Mouse (Mus musculus): ENCODE results near the gene Mtm1.
"Not testable (repeated sequence)": the region's sequence is repeated elsewhere in the genome, so short reads cannot be mapped to it uniquely, and the experiment has no call there.

The Mtm1 gene

GRCm38 (mm10) chrX:71287088-71287487 lies 76.5 kb downstream of the Mtm1 start:
- in situ Hi-C loops (cut with MboI) = no loop called here

GRCm38 (mm10) chrX:71294191-71294590 lies 83.6 kb downstream of the Mtm1 start:
- in situ Hi-C loops (cut with MboI) = no loop called here

- in situ Hi-C loops (cut with MboI) = no loop called here
These were observed 85.4 kb downstream of the Mtm1 start for GRCm38 (mm10) chrX:71296005-71296404.

GRCm38 (mm10) chrX:71302148-71302547 lies 91.6 kb downstream of the Mtm1 start:
- in situ Hi-C loops (cut with MboI) = loop anchor here (25.0 kb wide), 1 partner anchor 715 kb away; no protein-coding TSS in a partner anchor

GRCm38 (mm10) chrX:71311229-71311628 lies 100.7 kb downstream of the Mtm1 start:
- in situ Hi-C loops (cut with MboI) = loop anchor here (25.0 kb wide), 1 partner anchor 724 kb away; no protein-coding TSS in a partner anchor

GRCm38 (mm10) chrX:71314380-71314779 lies 103.8 kb downstream of the Mtm1 start:
- in situ Hi-C loops (cut with MboI) = loop anchor here (25.0 kb wide), 1 partner anchor 727 kb away; no protein-coding TSS in a partner anchor

GRCm38 (mm10) chrX:71352033-71352432 lies 141.5 kb downstream of the Mtm1 start:
- in situ Hi-C loops (cut with MboI) = no loop called here

GRCm38 (mm10) chrX:71355331-71355730 lies 144.8 kb downstream of the Mtm1 start:
- in situ Hi-C loops (cut with MboI) = no loop called here

- in situ Hi-C loops (cut with MboI) = not testable (repeated sequence)
These were observed 151.2 kb downstream of the Mtm1 start for GRCm38 (mm10) chrX:71361793-71362192.

GRCm38 (mm10) chrX:71364062-71364461 lies 153.5 kb downstream of the Mtm1 start:
- in situ Hi-C loops (cut with MboI) = no loop called here

GRCm38 (mm10) chrX:71364554-71364991 lies 154.0 kb downstream of the Mtm1 start, which contains the start of gene Mtmr1:
Gene Mtmr1 (plus strand): TSS chrX:71364760.
- in situ Hi-C loops (cut with MboI) = no loop called here

- in situ Hi-C loops (cut with MboI) = no loop called here
These were observed 154.4 kb downstream of the Mtm1 start for GRCm38 (mm10) chrX:71365011-71365410.

Data from mature B cell (primary cell).